Mouse (Mus musculus): ENCODE measurements around the gene Morc4. TPM values are rescaled to one million over a fixed set of nuclear protein-coding genes. Genes with fewer than 3 reads are reported as not detected.

Morc4 gene
- total and polyA plus RNA-seq, 2 experiments from 2014 or later = 3.0 to 6.0 TPM

- Histone ChIP-seq H3K4me1 (ENCODE audit: insufficient read depth, low read length) (no peaks in the 10 kb centered on the region), H3K4me3 (ENCODE audit: low read length) (no peak overlapping the region), H3K36me3 (ENCODE audit: insufficient read depth, low read length) (no peaks in the 10 kb centered on the region), H3K9ac (replicated peaks; ENCODE audit: low read length) (no peak overlapping the region), H3K27me3 (ENCODE audit: insufficient read depth, low read length) (no peaks in the 10 kb centered on the region), H3K9me3 (ENCODE audit: low read length) (no peaks in the 10 kb centered on the region), H3K4me2 (ENCODE audit: low read depth, low read length) (no peak overlapping the region), H3K27ac (no peak overlapping the region)
- 83% methylated on average over 1 of the region's 1 CpGs for WGBS
- DNase-seq (ENCODE audit: low spot score) (no peak), ATAC-seq (no peak)
- TF ChIP-seq CTCF (IDR thresholded peaks at IDR 0.05; ENCODE audit: low read depth) = no peak
These were observed 92.6 kb downstream of the Morc4 start for GRCm38 (mm10) chrX:139778886-139779285.

DNA sequence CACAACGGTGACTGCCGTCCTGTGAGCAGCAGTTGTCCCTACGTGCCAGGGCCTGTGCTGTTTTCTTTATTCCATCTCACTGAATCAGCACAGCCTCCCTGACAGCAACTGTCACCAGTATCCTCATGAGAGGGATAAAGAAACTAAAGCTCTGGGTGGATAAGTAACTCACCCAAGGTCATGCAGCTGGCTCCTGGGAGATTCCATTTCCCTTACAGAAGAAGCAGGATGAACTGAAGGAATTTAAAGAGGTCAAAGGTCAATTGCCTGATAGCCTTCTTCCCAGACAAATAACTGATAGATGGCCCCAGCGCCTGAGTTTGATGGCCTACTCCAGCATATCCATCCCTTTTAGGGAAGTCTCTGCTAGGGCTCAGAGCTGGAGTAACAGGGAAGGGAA lies 94.1 kb downstream of the Morc4 start:
- DNase-seq (ENCODE audit: low spot score) (no peak), ATAC-seq (no peak)
- H3K27ac ChIP-seq = no peak overlapping the region
- 54% methylated on average over 4 of the region's 4 CpGs for WGBS
- no peak overlapping the region for H3K4me2 ChIP-seq (ENCODE audit: low read depth, low read length)
- H3K9me3 ChIP-seq (ENCODE audit: low read length) = no peaks in the 10 kb centered on the region
- no peak for TF ChIP-seq CTCF (IDR thresholded peaks at IDR 0.05; ENCODE audit: low read depth)
- no peaks in the 10 kb centered on the region for H3K36me3 ChIP-seq (ENCODE audit: insufficient read depth, low read length)
- H3K4me1 ChIP-seq (ENCODE audit: insufficient read depth, low read length) = no peaks in the 10 kb centered on the region
- H3K27me3 ChIP-seq (ENCODE audit: insufficient read depth, low read length) = no peaks in the 10 kb centered on the region
- no peak overlapping the region for H3K9ac ChIP-seq (replicated peaks; ENCODE audit: low read length)
- H3K4me3 ChIP-seq (ENCODE audit: low read length) = no peak overlapping the region

- Histone ChIP-seq H3K36me3 (ENCODE audit: insufficient read depth, low read length) (no peaks in the 10 kb centered on the region), H3K4me2 (ENCODE audit: low read depth, low read length) (no peak overlapping the region), H3K4me3 (ENCODE audit: low read length) (no peak overlapping the region), H3K27ac (no peak overlapping the region), H3K9me3 (ENCODE audit: low read length) (no peaks in the 10 kb centered on the region), H3K4me1 (ENCODE audit: insufficient read depth, low read length) (no peaks in the 10 kb centered on the region), H3K27me3 (ENCODE audit: insufficient read depth, low read length) (no peaks in the 10 kb centered on the region), H3K9ac (replicated peaks; ENCODE audit: low read length) (no peak overlapping the region)
- 78% methylated on average over 7 of the region's 7 CpGs for WGBS
- no peak for TF ChIP-seq CTCF (IDR thresholded peaks at IDR 0.05; ENCODE audit: low read depth)
- ATAC-seq (no peak), DNase-seq (ENCODE audit: low spot score) (no peak)
These were observed 96.3 kb downstream of the Morc4 start for GRCm38 (mm10) chrX:139775084-139775612.

DNA sequence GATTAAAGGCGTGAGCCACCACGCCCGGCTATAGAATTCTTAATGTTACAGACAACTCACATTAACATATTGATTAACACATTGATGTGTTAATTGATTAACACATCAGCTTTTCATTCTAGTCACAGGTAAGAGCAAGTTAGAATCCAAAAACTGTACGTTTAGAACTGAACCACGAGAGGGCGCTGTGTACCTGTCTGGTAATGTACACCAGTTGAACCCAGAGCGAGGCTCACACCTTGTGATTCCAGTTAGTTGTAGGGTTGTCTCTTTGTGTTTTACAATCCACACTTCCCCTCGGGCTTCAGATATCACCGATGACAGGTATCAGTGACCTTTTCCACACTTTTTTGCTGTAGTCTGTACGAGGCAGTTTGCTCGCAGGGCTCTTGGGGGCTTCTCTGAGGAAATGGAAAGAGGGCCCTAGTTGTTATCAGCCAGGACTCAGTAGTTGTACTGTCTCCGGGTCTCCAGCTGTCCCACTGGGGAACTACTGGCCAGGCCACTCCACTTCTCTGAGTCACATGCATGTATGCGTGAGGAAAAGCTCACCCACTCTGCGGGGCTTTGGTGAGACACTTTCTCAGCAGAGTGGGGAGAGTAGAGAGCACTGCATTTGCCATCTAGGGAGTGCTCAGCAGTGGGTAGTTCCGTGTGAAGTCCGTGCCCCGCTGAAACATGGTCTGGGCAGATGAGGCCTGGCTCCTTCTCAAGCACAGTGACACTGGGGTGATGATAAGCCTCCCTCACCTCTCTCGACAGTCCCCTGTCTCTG lies 97.0 kb downstream of the Morc4 start:
- DNase-seq (ENCODE audit: low spot score) (peak; percentile 72), ATAC-seq (0 out of 2 replicates have a peak, but pooled peaks have one; percentile 53)
- TF ChIP-seq CTCF (IDR thresholded peaks at IDR 0.05; ENCODE audit: low read depth) = peak; percentile 70
- Histone ChIP-seq H3K4me3 (ENCODE audit: low read length) (no peak overlapping the region), H3K36me3 (ENCODE audit: insufficient read depth, low read length) (no peaks in the 10 kb centered on the region), H3K9ac (replicated peaks; ENCODE audit: low read length) (no peak overlapping the region), H3K27ac (no peak overlapping the region), H3K27me3 (ENCODE audit: insufficient read depth, low read length) (no peaks in the 10 kb centered on the region), H3K4me1 (ENCODE audit: insufficient read depth, low read length) (no peaks in the 10 kb centered on the region), H3K4me2 (ENCODE audit: low read depth, low read length) (no peak overlapping the region), H3K9me3 (ENCODE audit: low read length) (no peaks in the 10 kb centered on the region)
- 43% methylated on average over 18 of the region's 18 CpGs for WGBS

Other genes starting within 250 kb of the Morc4 start
- 0.97 and 0.99 TPM in 2 replicates for gene Tbc1d8b, start 186.7 kb downstream of the Morc4 start, total RNA-seq (2014; rRNA removed)
- 0.39 and 0.63 TPM in 2 replicates for gene Tbc1d8b, start 186.7 kb downstream of the Morc4 start, polyA plus RNA-seq (2015; fragmentation: Nextera tagmentation; extraction: Ambion mirVana)
- not detected in 2 replicates for gene Gm15013, start 157.2 kb downstream of the Morc4 start, total RNA-seq (2014; rRNA removed)
- gene Gm15013, start 157.2 kb downstream of the Morc4 start, polyA plus RNA-seq (2015; fragmentation: Nextera tagmentation; extraction: Ambion mirVana) = not detected in 2 replicates
- not detected in 2 replicates for gene Ripply1, start 89.3 kb downstream of the Morc4 start, total RNA-seq (2014; rRNA removed)
- not detected in 2 replicates for gene Ripply1, start 89.3 kb downstream of the Morc4 start, polyA plus RNA-seq (2015; fragmentation: Nextera tagmentation; extraction: Ambion mirVana)
- gene Cldn2, start 70.8 kb downstream of the Morc4 start, total RNA-seq (2014; rRNA removed) = 2.1 and 3.2 TPM in 2 replicates
- 3.9 and 4.0 TPM in 2 replicates for gene Cldn2, start 70.8 kb downstream of the Morc4 start, polyA plus RNA-seq (2015; fragmentation: Nextera tagmentation; extraction: Ambion mirVana)
- gene Rbm41, start 126.9 kb upstream of the Morc4 start, total RNA-seq (2014; rRNA removed) = 7.1 and 7.5 TPM in 2 replicates
- 2.4 and 2.7 TPM in 2 replicates for gene Rbm41, start 126.9 kb upstream of the Morc4 start, polyA plus RNA-seq (2015; fragmentation: Nextera tagmentation; extraction: Ambion mirVana)
- 0.78 TPM in 1 of 2 replicates, not detected in the other for gene Nup62cl, start 191.0 kb upstream of the Morc4 start, total RNA-seq (2014; rRNA removed)
- 1.1 and 1.4 TPM in 2 replicates for gene Nup62cl, start 191.0 kb upstream of the Morc4 start, polyA plus RNA-seq (2015; fragmentation: Nextera tagmentation; extraction: Ambion mirVana)
- not detected in 2 replicates for gene Pih1h3b, start 191.2 kb upstream of the Morc4 start, total RNA-seq (2014; rRNA removed)
- gene Pih1h3b, start 191.2 kb upstream of the Morc4 start, polyA plus RNA-seq (2015; fragmentation: Nextera tagmentation; extraction: Ambion mirVana) = not detected in 2 replicates

Data from hindbrain, postnatal 0 days (tissue).